Mouse (Mus musculus): ENCODE measurements around the gene Setd5.

- no peak for TF ChIP-seq CTCF (IDR thresholded peaks at IDR 0.05; ENCODE audit: low read depth)
- no peak for TF ChIP-seq EP300 (IDR thresholded peaks at IDR 0.05; ENCODE audit: low read depth)
Observed at GRCm38 (mm10) chr6:113184866-113185525, 107.8 kb downstream of the Setd5 start.

Measured in liver, embryonic 14.5 days (tissue).